Mouse (Mus musculus) midbrain, embryonic 12.5 days (tissue): ENCODE data around the gene Osbp2. TPM values are rescaled to one million over a fixed set of nuclear protein-coding genes. Genes with fewer than 3 reads are reported as not detected.

Experiments
- ATAC-seq: fragments of 200-750 bp; cut with Nextera tagmentation; 2 replicates; pipeline ENCODE4 v1.8.0; 2017; ENCODE audit warnings: low read depth, moderate TSS enrichment, moderate library complexity; ENCODE audit not compliant: low FRiP score
- H3K27ac ChIP-seq: fragments of 300-500 bp; sonication (generic); replicated peaks from 2 replicates; pipeline ENCODE4 v1.5.1; 2016; ENCODE audit warnings: mild to moderate bottlenecking
- H3K27me3 ChIP-seq: fragments of 300-500 bp; sonication (generic); 2 replicates; pipeline ENCODE4 v1.6.1; 2016; ENCODE audit warnings: mild to moderate bottlenecking
- H3K36me3 ChIP-seq: fragments of 300-500 bp; sonication (generic); 2 replicates; pipeline ENCODE4 v1.6.1; 2016
- H3K4me1 ChIP-seq: fragments of 300-500 bp; sonication (generic); 2 replicates; pipeline ENCODE4 v1.6.1; 2016
- H3K4me2 ChIP-seq: fragments of 300-500 bp; sonication (generic); replicated peaks from 2 replicates; pipeline ENCODE4 v1.6.1; 2016; ENCODE audit warnings: mild to moderate bottlenecking, moderate library complexity
- H3K4me3 ChIP-seq: fragments of 300-500 bp; sonication (generic); 2 replicates; pipeline ENCODE4 v1.5.1; 2016; ENCODE audit warnings: mild to moderate bottlenecking
- H3K9ac ChIP-seq: fragments of 300-500 bp; sonication (generic); replicated peaks from 2 replicates; pipeline ENCODE4 v1.6.1; 2016; ENCODE audit warnings: mild to moderate bottlenecking, moderate library complexity
- H3K9me3 ChIP-seq: fragments of 300-500 bp; sonication (generic); 2 replicates; pipeline ENCODE4 v1.6.1; 2016; ENCODE audit warnings: mild to moderate bottlenecking
- WGBS: fragments of 180-500 bp; shearing (Covaris S2); methylation state at CpG from one replicate; pipeline ENCODE4 v1.1.7; 2016; 5-methylcytosine and 5-hydroxymethylcytosine counted together
- polyA plus RNA-seq: library from polyadenylated mRNA; unstranded; fragments of >200 nt; fragmentation: Nextera tagmentation; extraction: Ambion mirVana; gene quantifications from 2 replicates; pipeline ENCODE4 v1.2.1, GENCODE M21; 2016

The Osbp2 gene
- polyA plus RNA-seq, 1 experiment from 2014 or later: 5.3 TPM

GRCm38 (mm10) chr11:3738778-3739177 lies 124.9 kb downstream of the Osbp2 start:
- ATAC-seq: no peak
- H3K36me3 ChIP-seq: no peaks in the 10 kb centered on the region
- H3K9ac ChIP-seq: no peak overlapping the region
- no peak overlapping the region for H3K4me3 ChIP-seq
- 88% methylated on average over 2 of the region's 2 CpGs for WGBS
- H3K27ac ChIP-seq: no peak overlapping the region
- H3K9me3 ChIP-seq: no peaks in the 10 kb centered on the region
- no peaks in the 10 kb centered on the region for H3K27me3 ChIP-seq
- no peak overlapping the region for H3K4me2 ChIP-seq
- peaks cover 5% of the 10 kb centered on the region; the same call in 1 of the 2 replicates for H3K4me1 ChIP-seq

- H3K27me3 ChIP-seq: no peaks in the 10 kb centered on the region
- H3K4me1 ChIP-seq: peaks cover 5% of the 10 kb centered on the region; the same call in 1 of the 2 replicates
- no peak overlapping the region for H3K9ac ChIP-seq
- H3K9me3 ChIP-seq: no peaks in the 10 kb centered on the region
- 86% methylated on average over 11 of the region's 11 CpGs for WGBS
- ATAC-seq: no peak
- no peak overlapping the region for H3K4me2 ChIP-seq
- H3K27ac ChIP-seq: no peak overlapping the region
- no peak overlapping the region for H3K4me3 ChIP-seq
- H3K36me3 ChIP-seq: no peaks in the 10 kb centered on the region
Observed at GRCm38 (mm10) chr11:3735715-3736114, 128.0 kb downstream of the Osbp2 start.

GRCm38 (mm10) chr11:3733933-3734636 lies 129.6 kb downstream of the Osbp2 start:
- Histone ChIP-seq H3K9me3 (no peaks in the 10 kb centered on the region), H3K9ac (no peak overlapping the region), H3K36me3 (no peaks in the 10 kb centered on the region), H3K4me1 (peaks cover 5% of the 10 kb centered on the region; the same call in 1 of the 2 replicates), H3K4me3 (no peak overlapping the region), H3K4me2 (no peak overlapping the region), H3K27ac (no peak overlapping the region), H3K27me3 (no peaks in the 10 kb centered on the region)
- WGBS: 66% methylated on average over 14 of the region's 14 CpGs
- ATAC-seq: no peak

GRCm38 (mm10) chr11:3731469-3731868 lies 132.2 kb downstream of the Osbp2 start:
- H3K27me3 ChIP-seq: no peaks in the 10 kb centered on the region
- H3K9me3 ChIP-seq: no peaks in the 10 kb centered on the region
- no peaks in the 10 kb centered on the region for H3K36me3 ChIP-seq
- no peak overlapping the region for H3K4me3 ChIP-seq
- peaks cover 5% of the 10 kb centered on the region; the same call in 1 of the 2 replicates for H3K4me1 ChIP-seq
- no peak overlapping the region for H3K9ac ChIP-seq
- 87% methylated on average over 4 of the region's 4 CpGs for WGBS
- ATAC-seq: no peak
- no peak overlapping the region for H3K4me2 ChIP-seq
- no peak overlapping the region for H3K27ac ChIP-seq

GRCm38 (mm10) chr11:3727438-3728105 lies 136.1 kb downstream of the Osbp2 start:
- Histone ChIP-seq H3K4me1 (peaks cover 7% of the 10 kb centered on the region), H3K9ac (no peak overlapping the region), H3K36me3 (no peaks in the 10 kb centered on the region), H3K9me3 (no peaks in the 10 kb centered on the region), H3K27ac (no peak overlapping the region), H3K4me2 (no peak overlapping the region), H3K27me3 (no peaks in the 10 kb centered on the region), H3K4me3 (no peak overlapping the region)
- ATAC-seq: no peak
- 80% methylated on average over 9 of the region's 9 CpGs for WGBS

GRCm38 (mm10) chr11:3725331-3726054 lies 138.2 kb downstream of the Osbp2 start:
- H3K9ac ChIP-seq: no peak overlapping the region
- ATAC-seq: no peak
- no peak overlapping the region for H3K4me2 ChIP-seq
- no peaks in the 10 kb centered on the region for H3K27me3 ChIP-seq
- no peaks in the 10 kb centered on the region for H3K36me3 ChIP-seq
- peaks cover 7% of the 10 kb centered on the region for H3K4me1 ChIP-seq
- no peak overlapping the region for H3K4me3 ChIP-seq
- H3K27ac ChIP-seq: no peak overlapping the region; the same call in 1 of the 2 replicates
- 54% methylated on average over 10 of the region's 10 CpGs for WGBS
- H3K9me3 ChIP-seq: no peaks in the 10 kb centered on the region

- H3K27ac ChIP-seq: no peak overlapping the region
Observed at GRCm38 (mm10) chr11:3724726-3725125, 139.0 kb downstream of the Osbp2 start.

DNA sequence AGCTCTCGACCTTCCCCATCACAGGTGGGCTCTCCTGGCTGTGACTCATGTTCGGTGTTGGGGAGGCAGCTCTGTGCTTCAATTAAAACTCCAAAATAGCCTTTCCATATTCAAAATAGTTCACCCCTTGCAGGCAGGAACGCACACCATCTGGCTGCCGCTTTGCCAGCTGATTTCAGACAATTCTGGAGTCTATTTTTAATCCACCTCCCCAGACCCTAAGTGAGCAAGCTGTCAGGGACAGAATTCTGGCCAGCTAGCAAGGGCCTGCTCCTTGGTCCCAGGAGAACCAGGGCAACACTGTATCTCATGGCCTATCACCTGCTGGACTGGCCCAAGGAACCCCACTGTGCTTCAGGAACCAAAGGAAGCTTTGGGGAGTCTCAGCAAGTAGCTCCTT lies 139.8 kb downstream of the Osbp2 start:
- ATAC-seq: no peak
- Histone ChIP-seq H3K27me3 (no peaks in the 10 kb centered on the region), H3K4me1 (peaks cover 7% of the 10 kb centered on the region), H3K4me2 (no peak overlapping the region), H3K36me3 (no peaks in the 10 kb centered on the region), H3K27ac (no peak overlapping the region), H3K9me3 (no peaks in the 10 kb centered on the region), H3K4me3 (no peak overlapping the region), H3K9ac (no peak overlapping the region)
- 74% methylated on average over 4 of the region's 4 CpGs for WGBS

More at GRCm38 (mm10) chr11:3724726-3725125, 139.0 kb downstream of the Osbp2 start:
- Histone ChIP-seq H3K27me3 (no peaks in the 10 kb centered on the region), H3K4me3 (no peak overlapping the region), H3K4me2 (no peak overlapping the region), H3K9me3 (no peaks in the 10 kb centered on the region), H3K9ac (no peak overlapping the region), H3K36me3 (no peaks in the 10 kb centered on the region), H3K4me1 (peaks cover 7% of the 10 kb centered on the region)
- no peak for ATAC-seq
- 79% methylated on average over 5 of the region's 5 CpGs for WGBS

GRCm38 (mm10) chr11:3722861-3723260 lies 140.8 kb downstream of the Osbp2 start:
- Histone ChIP-seq H3K36me3 (no peaks in the 10 kb centered on the region), H3K4me2 (no peak overlapping the region), H3K27ac (no peak overlapping the region), H3K9me3 (no peaks in the 10 kb centered on the region), H3K9ac (no peak overlapping the region), H3K4me1 (peaks cover 7% of the 10 kb centered on the region), H3K4me3 (no peak overlapping the region), H3K27me3 (no peaks in the 10 kb centered on the region)
- no peak for ATAC-seq
- WGBS: 52% methylated on average over 3 of the region's 3 CpGs

DNA sequence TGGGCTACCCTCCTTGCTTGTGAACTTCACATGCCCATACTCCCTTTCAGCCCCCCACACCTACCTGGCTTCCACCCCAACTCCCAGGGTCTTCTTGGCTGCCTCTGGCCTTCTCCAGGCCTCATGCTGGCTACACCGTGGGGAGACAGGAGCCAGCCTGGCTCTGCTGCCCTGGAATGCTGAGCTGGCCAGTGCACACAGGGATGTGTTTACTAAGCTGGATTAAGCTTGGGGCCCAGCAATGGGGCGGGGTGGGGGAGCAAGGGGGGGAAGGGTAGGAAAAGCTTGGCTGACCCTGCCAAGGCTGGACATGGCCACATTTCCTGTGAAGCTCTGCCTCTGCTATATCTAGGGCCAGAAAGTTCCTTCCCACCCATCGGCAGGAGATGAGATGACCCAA lies 141.7 kb downstream of the Osbp2 start:
- WGBS: 32% methylated on average over 3 of the region's 3 CpGs
- no peak overlapping the region for H3K4me2 ChIP-seq
- no peaks in the 10 kb centered on the region for H3K27me3 ChIP-seq
- no peaks in the 10 kb centered on the region for H3K9me3 ChIP-seq
- H3K4me1 ChIP-seq: peaks cover 7% of the 10 kb centered on the region
- no peak overlapping the region for H3K27ac ChIP-seq
- H3K36me3 ChIP-seq: no peaks in the 10 kb centered on the region
- H3K9ac ChIP-seq: no peak overlapping the region
- no peak for ATAC-seq
- H3K4me3 ChIP-seq: no peak overlapping the region

DNA sequence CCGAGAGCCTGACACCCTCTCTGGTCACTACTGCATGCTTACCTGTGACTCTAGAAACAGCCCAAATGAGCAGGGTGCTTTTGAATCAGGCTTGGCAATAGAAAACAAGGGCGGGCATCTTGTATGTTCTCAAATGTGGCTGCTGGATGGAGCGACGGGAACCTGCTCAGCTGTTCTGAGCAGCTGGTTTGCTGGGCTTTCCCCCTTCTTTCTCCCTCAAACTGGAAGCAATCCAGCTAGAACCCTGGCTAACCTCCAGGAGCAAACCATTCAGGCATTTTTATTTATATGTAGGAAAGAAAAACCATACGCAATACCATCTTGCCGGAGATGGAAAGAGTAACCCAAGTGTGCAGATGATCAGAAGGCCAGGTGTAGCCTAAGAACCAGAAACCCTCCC lies 147.0 kb downstream of the Osbp2 start:
- no peaks in the 10 kb centered on the region for H3K4me1 ChIP-seq
- ATAC-seq: no peak
- H3K27ac ChIP-seq: no peak overlapping the region
- 90% methylated on average over 6 of the region's 6 CpGs for WGBS
- H3K9ac ChIP-seq: no peak overlapping the region
- H3K4me3 ChIP-seq: no peak overlapping the region
- no peaks in the 10 kb centered on the region for H3K9me3 ChIP-seq
- H3K36me3 ChIP-seq: no peaks in the 10 kb centered on the region
- H3K27me3 ChIP-seq: no peaks in the 10 kb centered on the region
- H3K4me2 ChIP-seq: no peak overlapping the region

- no peak overlapping the region for H3K4me2 ChIP-seq
- WGBS: 42% methylated on average over 15 of the region's 15 CpGs
- no peaks in the 10 kb centered on the region for H3K9me3 ChIP-seq
- H3K27ac ChIP-seq: no peak overlapping the region
- H3K36me3 ChIP-seq: no peaks in the 10 kb centered on the region
- no peak overlapping the region for H3K9ac ChIP-seq
- H3K4me3 ChIP-seq: no peak overlapping the region
- H3K4me1 ChIP-seq: no peaks in the 10 kb centered on the region
- no peaks in the 10 kb centered on the region for H3K27me3 ChIP-seq
- no peak for ATAC-seq
Observed at GRCm38 (mm10) chr11:3714486-3714885, 149.2 kb downstream of the Osbp2 start.
